ENCODE assay signal across 8 mouse cellular contexts in the genomic region with DNA sequence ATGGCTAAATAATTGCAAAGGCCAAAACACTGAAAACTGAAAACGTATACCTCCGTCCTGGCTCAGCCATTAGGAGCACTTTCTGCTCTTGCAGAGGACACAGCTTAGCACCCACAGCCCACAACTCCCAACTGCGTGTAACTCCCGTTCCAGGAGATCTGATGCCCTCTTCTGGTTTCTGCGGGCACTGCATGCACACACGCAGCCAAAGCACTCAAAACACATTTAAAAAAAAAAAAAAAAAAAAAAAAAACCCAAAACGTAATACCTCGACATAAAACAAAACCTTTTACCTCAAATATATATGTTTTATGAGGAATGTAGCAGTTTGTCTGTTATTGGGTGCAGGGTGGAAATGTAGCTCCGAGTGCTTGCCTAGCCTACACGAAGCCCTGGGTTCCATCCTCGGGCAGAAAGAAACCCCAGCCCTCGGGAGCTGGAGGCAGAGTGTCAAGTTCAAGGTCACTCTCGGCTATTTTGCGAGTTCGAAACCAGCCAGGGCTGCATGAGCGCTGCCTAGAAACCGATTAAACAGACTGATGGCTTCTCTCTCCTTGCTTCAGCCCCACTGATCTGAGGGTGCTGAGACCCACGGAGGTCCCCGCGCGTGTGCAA. TPM values are rescaled to one million over a fixed set of nuclear protein-coding genes. Genes with fewer than 3 reads are reported as not detected.
DNase-seq lines count a peak whose midpoint lies in the region; ATAC-seq lines count a peak whose summit lies in the region.

No protein-coding gene starts in this region.

- H3K4me2 ChIP-seq in hindbrain, embryonic 12.5 days (replicated peaks), result peak overlapping the region; percentile 94

- no peaks in the 10 kb centered on the region for H3K9me3 ChIP-seq in hindbrain, embryonic 12.5 days (replicated peaks)

- H3K9ac ChIP-seq in hindbrain, embryonic 12.5 days, result peak overlapping the region; percentile 79

- H3K27ac ChIP-seq in hindbrain, embryonic 12.5 days, result peak overlapping the region; percentile 94

- DNase-seq in MN1 (ENCODE audit: low spot score), result peak; percentile 86
- peak; percentile 93 for DNase-seq in cerebellum, adult 9-10 months
- peak; percentile 78 to 97 for DNase-seq in frontal cortex, adult 2 months (ENCODE audit: extremely low spot score in 1 of 2, low spot score in 1 of 2)
- peak; percentile 92 to 93 for DNase-seq in layer of hippocampus, postnatal 14 days (ENCODE audit: low spot score in 2 of 2)
- peak; percentile 94 for DNase-seq in lung, postnatal 14 days
- peak; percentile 60 for DNase-seq in retina, adult 2 months (ENCODE audit: low read depth, low spot score)
- DNase-seq in thymus, postnatal 36 days, result peak; percentile 86 to 90

- H3K4me1 ChIP-seq in hindbrain, embryonic 12.5 days, result peaks cover 11% of the 10 kb centered on the region

- WGBS in hindbrain, embryonic 12.5 days, result 3% methylated on average over 21 of the region's 21 CpGs

- peak; percentile 56 for ATAC-seq in hindbrain, embryonic 12.5 days (ENCODE audit: low FRiP score)

- H3K27me3 ChIP-seq in hindbrain, embryonic 12.5 days, result no peaks in the 10 kb centered on the region

- peaks cover 13% of the 10 kb centered on the region for H3K36me3 ChIP-seq in hindbrain, embryonic 12.5 days

- peak overlapping the region; percentile 95 for H3K4me3 ChIP-seq in hindbrain, embryonic 12.5 days

RNA-seq across cellular contexts. Expression of a gene that starts 0.5 kb away (rescaled TPM):
- 19.5 and 20.1 TPM in 2 replicates for polyA plus RNA-seq in frontal cortex, adult 2 months (2012; rRNA removed)
- polyA plus RNA-seq in hindbrain, embryonic 12.5 days (2016; fragmentation: Nextera tagmentation; extraction: Ambion mirVana), result 34.4 and 34.6 TPM in 2 replicates
- total RNA-seq in layer of hippocampus, postnatal 14 days (2021), result 10 to 100 TPM; 27.8 to 29.4 TPM

RNA-seq across cellular contexts. Expression of a gene that starts 34.9 kb away (rescaled TPM):
- polyA plus RNA-seq in frontal cortex, adult 2 months (2012; rRNA removed), result not detected in 2 replicates
- polyA plus RNA-seq in hindbrain, embryonic 12.5 days (2016; fragmentation: Nextera tagmentation; extraction: Ambion mirVana), result not detected in 2 replicates
- not detected for total RNA-seq in layer of hippocampus, postnatal 14 days (2021)

RNA-seq across cellular contexts. Expression of a gene that starts 43.0 kb away (rescaled TPM):
- polyA plus RNA-seq in frontal cortex, adult 2 months (2012; rRNA removed), result 0.19 and 0.24 TPM in 2 replicates
- polyA plus RNA-seq in hindbrain, embryonic 12.5 days (2016; fragmentation: Nextera tagmentation; extraction: Ambion mirVana), result 0.25 TPM in 1 of 2 replicates, not detected in the other
- not detected for total RNA-seq in layer of hippocampus, postnatal 14 days (2021)

Comparison
In these comparisons a context has a peak if more than half of its experiments do, and no peak if none do; other contexts are left out.
1. Peak in every context shown above with its lines: DNase-seq, ATAC-seq, H3K4me3 ChIP-seq and H3K27ac ChIP-seq.